Mouse (Mus musculus) gastrocnemius, adult 2 months (tissue): Measurements from ENCODE around the gene Tcf7l2. TPM values are rescaled to one million over a fixed set of nuclear protein-coding genes. Genes with fewer than 3 reads are reported as not detected.

Source experiments
- DNase-seq: peaks from one replicate; pipeline ENCODE4 v3.0.0; 2022
- H3K27ac ChIP-seq: fragments of 200-600 bp; 2 replicates; pipeline ENCODE4 v1.8.1; 2022; ENCODE audit warnings: mild to moderate bottlenecking
- H3K4me3 ChIP-seq: fragments of 200-600 bp; 2 replicates; pipeline ENCODE4 v1.8.1; 2022; ENCODE audit warnings: mild to moderate bottlenecking, moderate library complexity
- CTCF ChIP-seq: fragments of 200-600 bp; IDR thresholded peaks from 2 replicates; pipeline ENCODE4 v1.8.1; 2022; ENCODE audit warnings: antibody characterized with exemption, mild to moderate bottlenecking, moderate library complexity
- intact Hi-C: fragments of 180-260 bp; cut with DNase I; formaldehyde crosslinking; loops from one replicate; pipeline ENCODE4 v1.15.1; 2025
- total RNA-seq, 2 experiments: library from RNA; stranded (reverse); gene quantifications; 2 replicates each; pipeline ENCODE4 v1.2.3; 2021

The Tcf7l2 gene
- total RNA-seq, 2 experiments from 2014 or later, result 10.3 to 11.0 TPM

- TF ChIP-seq CTCF, result no peak
- DNase-seq, result no peak
- Histone ChIP-seq H3K4me3 (no peak overlapping the region), H3K27ac (no peak overlapping the region)
- intact Hi-C loops, result no loop called here
Observed at GRCm38 (mm10) chr19:55868597-55868996, 127.0 kb downstream of the Tcf7l2 start.

GRCm38 (mm10) chr19:55870825-55871224 lies 129.2 kb downstream of the Tcf7l2 start:
- no peak for TF ChIP-seq CTCF
- intact Hi-C loops, result loop anchor here (10.0 kb wide), 2 partner anchors 226 to 456 kb away; no protein-coding TSS in a partner anchor
- peak overlapping the region; percentile 49 for H3K27ac ChIP-seq
- peak; percentile 54 for DNase-seq
- no peak overlapping the region for H3K4me3 ChIP-seq

GRCm38 (mm10) chr19:55871496-55871895 lies 129.9 kb downstream of the Tcf7l2 start:
- H3K4me3 ChIP-seq, result no peak overlapping the region
- TF ChIP-seq CTCF, result no peak
- intact Hi-C loops, result loop anchor here (10.0 kb wide), 2 partner anchors 227 to 457 kb away; no protein-coding TSS in a partner anchor
- H3K27ac ChIP-seq, result no peak overlapping the region; the same call in 1 of the 2 replicates
- DNase-seq, result no peak

- intact Hi-C loops, result loop anchor here (10.0 kb wide), 2 partner anchors 228 to 458 kb away; no protein-coding TSS in a partner anchor
- no peak for DNase-seq
- Histone ChIP-seq H3K4me3 (no peak overlapping the region), H3K27ac (peak overlapping the region; percentile 40)
- no peak for TF ChIP-seq CTCF
Observed at GRCm38 (mm10) chr19:55873221-55873620, 131.6 kb downstream of the Tcf7l2 start.

GRCm38 (mm10) chr19:55876501-55876900 lies 134.9 kb downstream of the Tcf7l2 start:
- Histone ChIP-seq H3K4me3 (no peak overlapping the region), H3K27ac (peak overlapping the region; percentile 74)
- no peak for TF ChIP-seq CTCF
- intact Hi-C loops, result loop anchor here (2.0 to 10.0 kb wide), 3 partner anchors 136 to 462 kb away; partner anchors contain the start of gene Tcf7l2
- peak; percentile 62 for DNase-seq

- DNase-seq, result peak; percentile 80
- TF ChIP-seq CTCF, result peak; percentile 85
- intact Hi-C loops, result loop anchor here (1.0 to 10.0 kb wide), 4 partner anchors 137 to 463 kb away; partner anchors contain the start of gene Tcf7l2
- Histone ChIP-seq H3K27ac (peak overlapping the region; percentile 54), H3K4me3 (no peak overlapping the region)
Observed at GRCm38 (mm10) chr19:55877404-55877915, 135.8 kb downstream of the Tcf7l2 start.

GRCm38 (mm10) chr19:55880664-55881359 lies 139.2 kb downstream of the Tcf7l2 start:
- TF ChIP-seq CTCF, result no peak
- Histone ChIP-seq H3K4me3 (no peak overlapping the region), H3K27ac (peak overlapping the region; percentile 61)
- peak; percentile 57 for DNase-seq
- intact Hi-C loops, result loop anchor here (10.0 kb wide), 1 partner anchor 546 kb away; no protein-coding TSS in a partner anchor

- DNase-seq, result no peak
- H3K27ac ChIP-seq, result no peak overlapping the region
- intact Hi-C loops, result loop anchor here (10.0 kb wide), 1 partner anchor 552 kb away; no protein-coding TSS in a partner anchor
- TF ChIP-seq CTCF, result no peak
- H3K4me3 ChIP-seq, result no peak overlapping the region
Observed at GRCm38 (mm10) chr19:55886536-55886935, 144.9 kb downstream of the Tcf7l2 start.

GRCm38 (mm10) chr19:55891692-55892183 lies 150.1 kb downstream of the Tcf7l2 start:
- no peak for TF ChIP-seq CTCF
- Histone ChIP-seq H3K27ac (no peak overlapping the region), H3K4me3 (no peak overlapping the region)
- DNase-seq, result no peak
- intact Hi-C loops, result no loop called here

GRCm38 (mm10) chr19:55893557-55893956 lies 151.9 kb downstream of the Tcf7l2 start:
- Histone ChIP-seq H3K27ac (no peak overlapping the region; the same call in 1 of the 2 replicates), H3K4me3 (no peak overlapping the region)
- DNase-seq, result no peak
- no peak for TF ChIP-seq CTCF
- intact Hi-C loops, result no loop called here

- intact Hi-C loops, result loop anchor here (2.0 kb wide), 1 partner anchor 350 kb away; no protein-coding TSS in a partner anchor
- TF ChIP-seq CTCF, result no peak
- Histone ChIP-seq H3K4me3 (peak overlapping the region; percentile 25; the same call in 1 of the 2 replicates), H3K27ac (peak overlapping the region; percentile 25; the same call in 1 of the 2 replicates)
- no peak for DNase-seq
Observed at GRCm38 (mm10) chr19:55894396-55894795, 152.8 kb downstream of the Tcf7l2 start.

GRCm38 (mm10) chr19:55895317-55895716 lies 153.7 kb downstream of the Tcf7l2 start:
- Histone ChIP-seq H3K27ac (peak overlapping the region; percentile 50), H3K4me3 (peak overlapping the region; percentile 66)
- peak; percentile 81 for DNase-seq
- TF ChIP-seq CTCF, result peak; percentile 84
- intact Hi-C loops, result loop anchor here (2.0 to 5.0 kb wide), 4 partner anchors 153 to 351 kb away; partner anchors contain the start of gene Tcf7l2
